Mouse (Mus musculus): Measurements from ENCODE around the gene Smbd1.
A peak's percentile ranks its signal among the peaks of the same experiment; 100 is the strongest.

The Smbd1 gene

GRCm38 (mm10) chr16:32810321-32810720, at the start of gene Smbd1:
Gene Smbd1, minus strand, starts transcription at chr16:32810477.
- no peak for DNase-seq (ENCODE audit: low spot score in 2 of 2)

- DNase-seq (ENCODE audit: low spot score in 2 of 2): peak in 1 of 2 experiments; percentile 69
These were observed 48.7 kb upstream of the Smbd1 start for GRCm38 (mm10) chr16:32858771-32859636.

GRCm38 (mm10) chr16:32858356-32858755, 48.1 kb upstream of the Smbd1 start:
- DNase-seq (ENCODE audit: low spot score in 2 of 2): no peak

- DNase-seq (ENCODE audit: low spot score in 2 of 2): no peak
These were observed 46.5 kb upstream of the Smbd1 start for GRCm38 (mm10) chr16:32856751-32857150.

GRCm38 (mm10) chr16:32854050-32854571, 43.8 kb upstream of the Smbd1 start:
- DNase-seq (ENCODE audit: low spot score in 2 of 2): no peak

GRCm38 (mm10) chr16:32853492-32854049, 43.3 kb upstream of the Smbd1 start:
- DNase-seq (ENCODE audit: low spot score in 2 of 2): no peak

GRCm38 (mm10) chr16:32849042-32849830, 39.0 kb upstream of the Smbd1 start:
- no peak for DNase-seq (ENCODE audit: low spot score in 2 of 2)

GRCm38 (mm10) chr16:32847103-32847502, 36.8 kb upstream of the Smbd1 start:
- no peak for DNase-seq (ENCODE audit: low spot score in 2 of 2)

- no peak for DNase-seq (ENCODE audit: low spot score in 2 of 2)
These were observed 21.2 kb upstream of the Smbd1 start for GRCm38 (mm10) chr16:32831501-32831900.

GRCm38 (mm10) chr16:32829104-32829503, 18.8 kb upstream of the Smbd1 start:
- DNase-seq (ENCODE audit: low spot score in 2 of 2): no peak

- no peak for DNase-seq (ENCODE audit: low spot score in 2 of 2)
These were observed 16.2 kb upstream of the Smbd1 start for GRCm38 (mm10) chr16:32826521-32826920.

- no peak for DNase-seq (ENCODE audit: low spot score in 2 of 2)
These were observed 15.1 kb upstream of the Smbd1 start for GRCm38 (mm10) chr16:32825380-32825779.

GRCm38 (mm10) chr16:32824061-32824460, 13.8 kb upstream of the Smbd1 start:
- DNase-seq (ENCODE audit: low spot score in 2 of 2): no peak

GRCm38 (mm10) chr16:32823487-32823886, 13.2 kb upstream of the Smbd1 start:
- no peak for DNase-seq (ENCODE audit: low spot score in 2 of 2)

GRCm38 (mm10) chr16:32822881-32823280, 12.6 kb upstream of the Smbd1 start:
- DNase-seq (ENCODE audit: low spot score in 2 of 2): no peak

- DNase-seq (ENCODE audit: low spot score in 2 of 2): no peak
These were observed 12.2 kb upstream of the Smbd1 start for GRCm38 (mm10) chr16:32822450-32822827.

- peak in 1 of 2 experiments; percentile 69 for DNase-seq (ENCODE audit: low spot score in 2 of 2)
These were observed 11.6 kb upstream of the Smbd1 start for GRCm38 (mm10) chr16:32821772-32822449.

GRCm38 (mm10) chr16:32818441-32818840, 8.2 kb upstream of the Smbd1 start:
- no peak for DNase-seq (ENCODE audit: low spot score in 2 of 2)

GRCm38 (mm10) chr16:32818036-32818435, 7.8 kb upstream of the Smbd1 start:
- DNase-seq (ENCODE audit: low spot score in 2 of 2): no peak

- DNase-seq (ENCODE audit: low spot score in 2 of 2): no peak
These were observed 4.9 kb upstream of the Smbd1 start for GRCm38 (mm10) chr16:32815160-32815605.

GRCm38 (mm10) chr16:32814539-32814938, 4.3 kb upstream of the Smbd1 start:
- DNase-seq (ENCODE audit: low spot score in 2 of 2): no peak

- no peak for DNase-seq (ENCODE audit: low spot score in 2 of 2)
These were observed 3.5 kb upstream of the Smbd1 start for GRCm38 (mm10) chr16:32813771-32814170.
